Mouse (Mus musculus) erythroid progenitor cell, adult 5-6 weeks (primary cell): ENCODE measurements around the gene Clec1b. TPM values are rescaled to one million over a fixed set of nuclear protein-coding genes. Genes with fewer than 3 reads are reported as not detected.

Experiments used
- ATAC-seq: replicated peaks from 2 replicates; pipeline ENCODE4 v1.8.0; 2016; ENCODE audit warnings: moderate number of reproducible peaks, mild to moderate bottlenecking, moderate TSS enrichment, inconsistent platforms; ENCODE audit not compliant: poor library complexity, low FRiP score, severe bottlenecking
- total RNA-seq, 2 experiments: library from RNA; stranded (forward) in 1 of 2; stranded (reverse) in 1 of 2; fragments of 150-400 nt in 1 of 2; fragments of 186-747, 209-891 nt in 1 of 2; gene quantifications; 2 replicates each; pipeline versions ENCODE4 v1.2.3 to v1.2.4; 2015 to 2017; ENCODE audit warnings: low replicate concordance in 2 of 2

Gene Clec1b
- total RNA-seq, 2 experiments from 2014 or later, result not detected

- ATAC-seq, result no peak
Observed at GRCm38 (mm10) chr6:129405999-129406398, 8.9 kb downstream of the Clec1b start.

GRCm38 (mm10) chr6:129407324-129407723 is 10.2 kb downstream of the Clec1b start:
- no peak for ATAC-seq

- no peak for ATAC-seq
Observed at GRCm38 (mm10) chr6:129408562-129408961, 11.5 kb downstream of the Clec1b start, which contains the start of gene Clec9a. TSS of gene Clec9a (plus strand) at chr6:129408862.

GRCm38 (mm10) chr6:129414177-129414576 is 17.1 kb downstream of the Clec1b start:
- ATAC-seq, result no peak

GRCm38 (mm10) chr6:129422311-129422710 is 25.2 kb downstream of the Clec1b start:
- no peak for ATAC-seq

- peak; percentile 41 for ATAC-seq
Observed at GRCm38 (mm10) chr6:129423040-129423733, 26.1 kb downstream of the Clec1b start.

- peak; percentile 74 for ATAC-seq
Observed at GRCm38 (mm10) chr6:129423734-129424072, 26.6 kb downstream of the Clec1b start.

- no peak for ATAC-seq
Observed at GRCm38 (mm10) chr6:129425217-129425616, 28.1 kb downstream of the Clec1b start.

GRCm38 (mm10) chr6:129425812-129426211 is 28.7 kb downstream of the Clec1b start:
- ATAC-seq, result no peak

- no peak for ATAC-seq
Observed at GRCm38 (mm10) chr6:129427281-129427680, 30.2 kb downstream of the Clec1b start.

GRCm38 (mm10) chr6:129434239-129434638 is 37.1 kb downstream of the Clec1b start:
- no peak for ATAC-seq

- ATAC-seq, result no peak
Observed at GRCm38 (mm10) chr6:129436025-129436424, 38.9 kb downstream of the Clec1b start.

- ATAC-seq, result no peak
Observed at GRCm38 (mm10) chr6:129438033-129438432, 40.9 kb downstream of the Clec1b start.

- no peak for ATAC-seq
Observed at GRCm38 (mm10) chr6:129449743-129450142, 52.6 kb downstream of the Clec1b start.

GRCm38 (mm10) chr6:129451411-129452039 is 54.4 kb downstream of the Clec1b start, which contains the start of gene Clec1a:
TSS of gene Clec1a (minus strand) at chr6:129452000.
- no peak for ATAC-seq

Other genes starting within 250 kb of the Clec1b start
- gene Clec2d, start 216.7 kb upstream of the Clec1b start, total RNA-seq (2015; ENCODE audit: low replicate concordance), result 2.5 and 14.3 TPM in 2 replicates
- gene Clec2d, start 216.7 kb upstream of the Clec1b start, total RNA-seq (2017; ENCODE audit: low replicate concordance), result 31.2 and 44.5 TPM in 2 replicates
- 24.3 and 26.3 TPM in 2 replicates for gene Cd69, start 121.9 kb upstream of the Clec1b start, total RNA-seq (2015; ENCODE audit: low replicate concordance)
- 10.1 and 13.2 TPM in 2 replicates for gene Cd69, start 121.9 kb upstream of the Clec1b start, total RNA-seq (2017; ENCODE audit: low replicate concordance)
- not detected in 2 replicates for gene 4922502D21Rik, start 65.5 kb upstream of the Clec1b start, total RNA-seq (2015; ENCODE audit: low replicate concordance)
- not detected in 2 replicates for gene 4922502D21Rik, start 65.5 kb upstream of the Clec1b start, total RNA-seq (2017; ENCODE audit: low replicate concordance)
- 97.3 and 115 TPM in 2 replicates for gene Clec12a, start 54.6 kb upstream of the Clec1b start, total RNA-seq (2015; ENCODE audit: low replicate concordance)
- 48.9 and 86.8 TPM in 2 replicates for gene Clec12a, start 54.6 kb upstream of the Clec1b start, total RNA-seq (2017; ENCODE audit: low replicate concordance)
- gene Clec12b, start 11.4 kb upstream of the Clec1b start, total RNA-seq (2015; ENCODE audit: low replicate concordance), result not detected in 2 replicates
- gene Clec12b, start 11.4 kb upstream of the Clec1b start, total RNA-seq (2017; ENCODE audit: low replicate concordance), result not detected in 2 replicates
- 0.72 TPM in 1 of 2 replicates, not detected in the other for gene Clec9a, start 11.6 kb downstream of the Clec1b start, total RNA-seq (2015; ENCODE audit: low replicate concordance)
- 0.13 TPM in 1 of 2 replicates, not detected in the other for gene Clec9a, start 11.6 kb downstream of the Clec1b start, total RNA-seq (2017; ENCODE audit: low replicate concordance)
- not detected in 2 replicates for gene Clec1a, start 54.7 kb downstream of the Clec1b start, total RNA-seq (2015; ENCODE audit: low replicate concordance)
- gene Clec1a, start 54.7 kb downstream of the Clec1b start, total RNA-seq (2017; ENCODE audit: low replicate concordance), result 2.0 TPM in 1 of 2 replicates, not detected in the other
- gene Olr1, start 109.9 kb downstream of the Clec1b start, total RNA-seq (2015; ENCODE audit: low replicate concordance), result 3.4 and 4.3 TPM in 2 replicates
- 2.2 and 5.6 TPM in 2 replicates for gene Olr1, start 109.9 kb downstream of the Clec1b start, total RNA-seq (2017; ENCODE audit: low replicate concordance)
- gene Tmem52b, start 115.3 kb downstream of the Clec1b start, total RNA-seq (2015; ENCODE audit: low replicate concordance), result not detected in 2 replicates
- gene Tmem52b, start 115.3 kb downstream of the Clec1b start, total RNA-seq (2017; ENCODE audit: low replicate concordance), result not detected in 2 replicates
- 2.1 and 6.5 TPM in 2 replicates for gene Gabarapl1, start 135.9 kb downstream of the Clec1b start, total RNA-seq (2015; ENCODE audit: low replicate concordance)
- gene Gabarapl1, start 135.9 kb downstream of the Clec1b start, total RNA-seq (2017; ENCODE audit: low replicate concordance), result 9.8 and 17.5 TPM in 2 replicates
- gene Klre1, start 180.6 kb downstream of the Clec1b start, total RNA-seq (2015; ENCODE audit: low replicate concordance), result not detected in 2 replicates
- not detected in 2 replicates for gene Klre1, start 180.6 kb downstream of the Clec1b start, total RNA-seq (2017; ENCODE audit: low replicate concordance)
- 10.5 and 10.8 TPM in 2 replicates for gene Klrd1, start 194.5 kb downstream of the Clec1b start, total RNA-seq (2015; ENCODE audit: low replicate concordance)
- gene Klrd1, start 194.5 kb downstream of the Clec1b start, total RNA-seq (2017; ENCODE audit: low replicate concordance), result 2.8 TPM in 1 of 2 replicates, not detected in the other
- 1.8 and 2.5 TPM in 2 replicates for gene Klrk1, start 226.6 kb downstream of the Clec1b start, total RNA-seq (2015; ENCODE audit: low replicate concordance)
- 2.7 and 3.5 TPM in 2 replicates for gene Klrk1, start 226.6 kb downstream of the Clec1b start, total RNA-seq (2017; ENCODE audit: low replicate concordance)
- not detected in 2 replicates for gene Klrc3, start 246.0 kb downstream of the Clec1b start, total RNA-seq (2015; ENCODE audit: low replicate concordance)
- gene Klrc3, start 246.0 kb downstream of the Clec1b start, total RNA-seq (2017; ENCODE audit: low replicate concordance), result not detected in 2 replicates